Mouse (Mus musculus): ENCODE measurements around the gene Srpk2.

GRCm38 (mm10) chr5:23508630-23509029 is 175.8 kb downstream of the Srpk2 start:
- TF ChIP-seq EP300 (IDR thresholded peaks at IDR 0.05; ENCODE audit: low read length) (no peak), RCOR1 (conservative IDR thresholded peaks at IDR 0.05; ENCODE audit: low read depth, low read length) (no peak), ETS1 (conservative IDR thresholded peaks at IDR 0.05; ENCODE audit: low read depth, low read length) (no peak), GABPA (IDR thresholded peaks at IDR 0.05; ENCODE audit: insufficient replicate concordance, low read depth, low read length) (no peak)
